1 mouse cellular context compared by ENCODE assay signal in genomic region chr11:103027570-103028175, GRCm38 (mm10).
TF ChIP-seq lines count a peak whose summit lies in the region.

No protein-coding gene starts in this region.

TF ChIP-seq in MEL, 35 proteins besides CTCF, POLR2A, EP300 and RAD21 (continued from another document):
- TF ChIP-seq ZC3H11A (IDR thresholded peaks at IDR 0.05; ENCODE audit: low read depth, low read length), result no peak
- peak; percentile 35; the same call in 1 of the 2 replicates for TF ChIP-seq RCOR1 (IDR thresholded peaks at IDR 0.05; ENCODE audit: low read depth, low read length)
- peak; percentile 5; the same call in 1 of the 2 replicates for TF ChIP-seq NELFE (IDR thresholded peaks at IDR 0.05; ENCODE audit: low read depth, low read length)
- no peak for TF ChIP-seq HCFC1 (IDR thresholded peaks at IDR 0.05; ENCODE audit: low read depth, low read length)
- no peak; the same call in 1 of the 2 replicates for TF ChIP-seq TCF12 (IDR thresholded peaks at IDR 0.05; ENCODE audit: low read depth, low read length)
- peak; percentile 93 for TF ChIP-seq ZNF384 (IDR thresholded peaks at IDR 0.05; ENCODE audit: low read depth, low read length)
- no peak for TF ChIP-seq BHLHE40 (IDR thresholded peaks at IDR 0.05; ENCODE audit: borderline replicate concordance, low read depth, low read length)
- no peak for TF ChIP-seq MEF2A (IDR thresholded peaks at IDR 0.05; ENCODE audit: extremely low read depth, insufficient replicate concordance, low read depth, low read length, poor library complexity, severe bottlenecking)
TF ChIP-seq in MEL: peak in this region for 12.
